Mouse (Mus musculus) lung, adult 2 months (tissue): ENCODE measurements around the gene Sin3a.

Source experiments
- CTCF ChIP-seq: fragments of 200-500 bp; IDR thresholded peaks from 2 replicates; pipeline ENCODE4 v1.5.1; 2011; ENCODE audit warnings: mild to moderate bottlenecking, low read length, control low read depth; ENCODE audit not compliant: insufficient read depth
- POLR2A ChIP-seq: fragments of 200-500 bp; IDR thresholded peaks from 2 replicates; pipeline ENCODE4 v1.6.1; 2011; ENCODE audit warnings: low read depth, mild to moderate bottlenecking, control low read depth, low read length, borderline replicate concordance; ENCODE audit errors: extremely low read depth

- TF ChIP-seq CTCF (no peak), POLR2A (no peak)
These were observed 86.7 kb downstream of the Sin3a start for GRCm38 (mm10) chr9:57158506-57158905.
